Mouse (Mus musculus): ENCODE data around the gene Orai1. TPM values are rescaled to one million over a fixed set of nuclear protein-coding genes. Genes with fewer than 3 reads are reported as not detected.

Orai1 gene
- polyA plus RNA-seq, 1 experiment, result 10.8 TPM

DNA sequence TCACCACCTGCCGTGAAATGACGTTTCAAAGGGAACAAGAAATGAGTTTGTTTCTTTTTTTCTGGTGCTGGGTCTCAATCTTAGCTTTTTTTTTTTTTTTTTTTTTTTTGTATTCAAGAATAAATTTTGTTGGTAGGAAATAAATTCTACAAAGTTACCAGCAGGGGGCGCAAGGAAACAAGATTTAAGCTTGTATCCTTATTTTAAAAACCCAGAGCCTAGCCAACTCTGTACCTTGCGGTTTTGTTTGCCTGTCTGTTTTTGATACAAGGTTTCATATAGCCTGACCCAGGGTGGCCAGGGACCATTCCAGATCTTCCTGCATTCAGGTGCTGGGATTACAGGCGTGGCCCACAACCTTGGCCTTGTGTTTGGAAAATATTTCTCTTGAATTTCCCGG lies 49.3 kb downstream of the Orai1 start:
- no peaks in the 10 kb centered on the region for H3K27me3 ChIP-seq (ENCODE audit: control insufficient read depth, insufficient read depth, insufficient read length)
- H3K79me2 ChIP-seq (ENCODE audit: control insufficient read depth, insufficient read depth), result no peaks in the 10 kb centered on the region
- H3K36me3 ChIP-seq (ENCODE audit: control insufficient read depth, insufficient read depth), result no peaks in the 10 kb centered on the region
- H3K4me3 ChIP-seq (ENCODE audit: insufficient read depth, poor library complexity, severe bottlenecking), result no peak overlapping the region
- TF ChIP-seq CTCF (IDR thresholded peaks at IDR 0.05; ENCODE audit: control insufficient read depth, insufficient read depth, insufficient read length) (no peak), CEBPB (IDR thresholded peaks at IDR 0.05; ENCODE audit: low read depth) (no peak)
- H3K79me3 ChIP-seq (ENCODE audit: low read depth), result no peaks in the 10 kb centered on the region
- H3ac ChIP-seq (ENCODE audit: control insufficient read depth, insufficient read length, low read depth), result no peak overlapping the region

DNA sequence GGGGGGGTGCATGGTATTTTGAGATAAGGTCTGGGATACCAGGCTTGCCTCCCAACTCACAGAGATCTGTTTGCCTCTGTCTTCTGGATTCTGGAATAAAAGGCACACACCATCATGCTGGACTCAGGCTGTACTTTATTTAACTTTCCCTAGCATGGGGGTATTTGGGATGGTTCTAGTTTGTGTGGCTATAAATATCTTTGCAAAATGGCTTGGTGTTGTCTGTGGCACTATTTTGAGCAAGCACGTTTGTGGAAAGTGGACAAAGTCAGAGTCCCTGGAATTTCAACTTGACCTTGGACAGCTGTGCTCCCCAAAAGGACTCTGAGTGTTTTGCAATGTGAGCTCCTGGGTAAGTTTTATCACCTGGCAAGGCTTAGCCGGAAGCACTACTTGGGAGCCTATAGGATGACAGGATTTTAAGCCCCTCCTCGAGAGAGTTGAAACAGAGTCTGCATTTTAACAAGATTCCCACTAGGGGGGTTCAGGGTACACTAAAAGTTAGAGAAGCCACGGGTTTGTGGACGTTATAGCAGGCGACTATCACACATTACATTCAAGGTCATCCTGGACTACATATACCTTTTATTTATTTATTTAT lies 52.6 kb downstream of the Orai1 start:
- no peak overlapping the region for H3K4me3 ChIP-seq (ENCODE audit: insufficient read depth, poor library complexity, severe bottlenecking)
- no peaks in the 10 kb centered on the region for H3K79me2 ChIP-seq (ENCODE audit: control insufficient read depth, insufficient read depth)
- H3K36me3 ChIP-seq (ENCODE audit: control insufficient read depth, insufficient read depth), result no peaks in the 10 kb centered on the region
- no peak for TF ChIP-seq MAX (IDR thresholded peaks at IDR 0.05)
- no peak for TF ChIP-seq FOSL1 (IDR thresholded peaks at IDR 0.05; ENCODE audit: insufficient read depth, low read length, poor library complexity, severe bottlenecking)
- no peak for TF ChIP-seq MYOD1 (IDR thresholded peaks at IDR 0.05; ENCODE audit: control insufficient read depth, insufficient read length, low read depth)
- no peak for TF ChIP-seq MYOG (IDR thresholded peaks at IDR 0.05; ENCODE audit: control insufficient read depth, extremely low read depth, insufficient read length)
- no peak for TF ChIP-seq USF1 (IDR thresholded peaks at IDR 0.05; ENCODE audit: low read depth)
- TF ChIP-seq CEBPB (IDR thresholded peaks at IDR 0.05; ENCODE audit: low read depth), result no peak
- TF ChIP-seq CTCF (IDR thresholded peaks at IDR 0.05; ENCODE audit: control insufficient read depth, insufficient read depth, insufficient read length), result no peak
- no peaks in the 10 kb centered on the region for H3K79me3 ChIP-seq (ENCODE audit: low read depth)
- no peaks in the 10 kb centered on the region for H3K27me3 ChIP-seq (ENCODE audit: control insufficient read depth, insufficient read depth, insufficient read length)
- no peak overlapping the region for H3ac ChIP-seq (ENCODE audit: control insufficient read depth, insufficient read length, low read depth)

DNA sequence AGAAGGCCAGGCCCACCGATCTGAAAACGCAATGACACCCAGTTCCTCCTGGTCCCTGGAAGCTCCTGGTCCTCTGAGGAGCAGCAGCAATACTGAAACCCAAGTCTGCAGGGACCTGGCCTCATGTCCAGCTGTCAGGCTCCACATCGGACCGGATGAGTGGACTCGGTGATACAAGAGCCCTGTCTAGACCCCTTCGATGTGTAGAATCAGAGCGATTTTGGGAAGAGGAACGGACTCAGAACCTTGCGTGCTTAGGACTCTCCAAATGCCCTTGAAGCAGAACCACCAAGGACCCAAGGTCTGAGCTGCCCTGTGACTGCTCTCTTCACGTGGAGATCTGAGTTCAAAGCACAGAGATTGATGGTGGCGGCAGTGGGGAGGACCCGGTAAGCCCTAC lies 53.2 kb downstream of the Orai1 start, which contains the start of gene Tmem120b:
Tmem120b (plus strand) TSS at position 301 of the 400 bp plus-strand sequence.
- Histone ChIP-seq H3K4me3 (ENCODE audit: insufficient read depth, poor library complexity, severe bottlenecking) (no peak within 1 kb of the TSS), H3ac (ENCODE audit: control insufficient read depth, insufficient read length, low read depth) (no peak within 1 kb of the TSS), H3K79me2 (ENCODE audit: control insufficient read depth, insufficient read depth) (no peaks in the 10 kb centered on the region), H3K36me3 (ENCODE audit: control insufficient read depth, insufficient read depth) (no peaks in the 10 kb centered on the region), H3K27me3 (ENCODE audit: control insufficient read depth, insufficient read depth, insufficient read length) (no peaks in the 10 kb centered on the region), H3K79me3 (ENCODE audit: low read depth) (no peaks in the 10 kb centered on the region)
- TF ChIP-seq CTCF (IDR thresholded peaks at IDR 0.05; ENCODE audit: control insufficient read depth, insufficient read depth, insufficient read length) (no peak), MAX (IDR thresholded peaks at IDR 0.05) (no peak), MYOG (IDR thresholded peaks at IDR 0.05; ENCODE audit: control insufficient read depth, extremely low read depth, insufficient read length) (no peak), MYOD1 (IDR thresholded peaks at IDR 0.05; ENCODE audit: control insufficient read depth, insufficient read length, low read depth) (no peak), FOSL1 (IDR thresholded peaks at IDR 0.05; ENCODE audit: insufficient read depth, low read length, poor library complexity, severe bottlenecking) (no peak), USF1 (IDR thresholded peaks at IDR 0.05; ENCODE audit: low read depth) (no peak), CEBPB (IDR thresholded peaks at IDR 0.05; ENCODE audit: low read depth) (no peak)

DNA sequence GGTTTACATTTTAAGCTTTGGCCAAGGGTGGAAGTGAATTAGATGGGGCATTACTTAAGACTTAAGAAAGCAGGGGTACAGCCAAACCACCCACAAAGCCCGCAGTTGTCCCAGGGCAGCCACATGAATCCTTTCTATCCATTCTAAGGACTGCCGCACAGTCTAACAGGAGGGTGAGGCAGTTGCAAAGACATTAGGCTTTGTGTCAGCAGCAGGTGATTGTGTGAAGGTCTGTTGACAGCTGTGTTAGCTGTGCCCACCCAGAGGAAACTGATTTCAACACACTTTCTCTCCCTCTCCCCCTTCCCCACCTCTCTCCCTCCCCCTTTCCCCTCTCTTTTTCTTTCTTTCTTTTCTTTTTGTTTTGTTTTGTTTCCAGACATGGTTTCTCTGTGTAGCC lies 53.8 kb downstream of the Orai1 start:
- TF ChIP-seq CTCF (IDR thresholded peaks at IDR 0.05; ENCODE audit: control insufficient read depth, insufficient read depth, insufficient read length) (no peak), USF1 (IDR thresholded peaks at IDR 0.05; ENCODE audit: low read depth) (no peak), MYOD1 (IDR thresholded peaks at IDR 0.05; ENCODE audit: control insufficient read depth, insufficient read length, low read depth) (no peak), CEBPB (IDR thresholded peaks at IDR 0.05; ENCODE audit: low read depth) (no peak), MAX (IDR thresholded peaks at IDR 0.05) (no peak), MYOG (IDR thresholded peaks at IDR 0.05; ENCODE audit: control insufficient read depth, extremely low read depth, insufficient read length) (no peak), FOSL1 (IDR thresholded peaks at IDR 0.05; ENCODE audit: insufficient read depth, low read length, poor library complexity, severe bottlenecking) (no peak)
- no peak overlapping the region for H3ac ChIP-seq (ENCODE audit: control insufficient read depth, insufficient read length, low read depth)
- H3K79me3 ChIP-seq (ENCODE audit: low read depth), result no peaks in the 10 kb centered on the region
- no peaks in the 10 kb centered on the region for H3K79me2 ChIP-seq (ENCODE audit: control insufficient read depth, insufficient read depth)
- no peaks in the 10 kb centered on the region for H3K27me3 ChIP-seq (ENCODE audit: control insufficient read depth, insufficient read depth, insufficient read length)
- no peak overlapping the region for H3K4me3 ChIP-seq (ENCODE audit: insufficient read depth, poor library complexity, severe bottlenecking)
- H3K36me3 ChIP-seq (ENCODE audit: control insufficient read depth, insufficient read depth), result no peaks in the 10 kb centered on the region

DNA sequence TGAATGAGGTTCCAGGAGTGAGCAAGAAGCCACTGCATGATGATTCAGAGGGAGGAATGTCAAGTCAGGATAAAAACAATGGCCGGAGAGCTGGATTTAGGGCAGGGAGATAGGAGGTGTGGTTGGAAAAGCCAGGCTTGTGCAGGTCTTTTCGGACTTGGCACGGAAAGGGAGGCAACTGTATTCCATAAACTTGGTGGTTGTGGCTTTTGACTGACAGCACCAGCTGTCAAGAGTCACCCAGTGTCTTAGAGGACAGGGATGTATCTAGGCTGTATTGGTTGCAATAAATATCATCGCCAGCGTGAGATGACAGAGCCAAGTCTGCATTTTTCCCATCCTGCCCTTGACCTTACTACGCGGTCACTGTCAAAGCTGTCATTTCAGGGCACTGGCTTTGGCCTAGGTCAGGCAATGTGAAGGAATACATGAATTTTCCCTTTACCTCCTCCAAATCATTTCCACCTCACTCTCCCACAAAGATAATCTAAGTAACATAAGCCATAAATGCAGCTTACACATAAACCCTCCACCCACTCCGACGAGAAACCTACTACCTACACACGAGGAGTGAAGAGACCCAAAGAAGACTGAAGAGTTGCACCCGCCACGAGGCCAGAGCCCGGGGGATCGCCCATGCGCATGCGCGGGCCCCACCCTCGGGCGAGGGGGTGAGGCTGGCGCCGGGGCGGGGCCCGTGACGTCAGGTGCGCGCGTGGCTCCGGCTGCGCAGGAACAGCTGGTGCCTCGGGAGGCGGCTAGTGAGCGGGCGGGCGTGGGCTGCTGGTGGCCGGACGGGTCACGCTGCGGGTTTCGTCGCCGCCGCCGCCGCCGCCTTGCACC lies 60.9 kb downstream of the Orai1 start:
- TF ChIP-seq MAX (IDR thresholded peaks at IDR 0.05) (peak; percentile 75), FOSL1 (IDR thresholded peaks at IDR 0.05; ENCODE audit: insufficient read depth, low read length, poor library complexity, severe bottlenecking) (no peak), MYOD1 (IDR thresholded peaks at IDR 0.05; ENCODE audit: control insufficient read depth, insufficient read length, low read depth) (peak; percentile 100), MYOG (IDR thresholded peaks at IDR 0.05; ENCODE audit: control insufficient read depth, extremely low read depth, insufficient read length) (peak; percentile 57), USF1 (IDR thresholded peaks at IDR 0.05; ENCODE audit: low read depth) (no peak), CEBPB (IDR thresholded peaks at IDR 0.05; ENCODE audit: low read depth) (no peak)
- Histone ChIP-seq H3K79me3 (ENCODE audit: low read depth) (no peaks in the 10 kb centered on the region), H3K27me3 (ENCODE audit: control insufficient read depth, insufficient read depth, insufficient read length) (no peaks in the 10 kb centered on the region), H3K4me3 (ENCODE audit: insufficient read depth, poor library complexity, severe bottlenecking) (peak overlapping the region; percentile 37), H3K79me2 (ENCODE audit: control insufficient read depth, insufficient read depth) (no peaks in the 10 kb centered on the region), H3K36me3 (ENCODE audit: control insufficient read depth, insufficient read depth) (no peaks in the 10 kb centered on the region), H3ac (ENCODE audit: control insufficient read depth, insufficient read length, low read depth) (peak overlapping the region; percentile 70)

All from C2C12 (cell line).